Mouse (Mus musculus) hindbrain, embryonic 13.5 days (tissue): Measurements from ENCODE around the gene Cdh24. TPM values are rescaled to one million over a fixed set of nuclear protein-coding genes. Genes with fewer than 3 reads are reported as not detected.

Experiments
- ATAC-seq: fragments of 200-750 bp; cut with Nextera tagmentation; 2 replicates; pipeline ENCODE4 v1.8.0; 2017; ENCODE audit warnings: moderate TSS enrichment; ENCODE audit not compliant: low FRiP score
- H3K27ac ChIP-seq: fragments of 300-500 bp; sonication (generic); 2 replicates; pipeline ENCODE4 v1.5.1; 2015; ENCODE audit warnings: inconsistent platforms, mild to moderate bottlenecking, moderate library complexity
- H3K27me3 ChIP-seq: fragments of 300-500 bp; sonication (generic); 2 replicates; pipeline ENCODE4 v1.6.1; 2015; ENCODE audit warnings: mild to moderate bottlenecking, inconsistent platforms
- H3K36me3 ChIP-seq: fragments of 300-500 bp; sonication (generic); 2 replicates; pipeline ENCODE4 v1.6.1; 2015; ENCODE audit warnings: mild to moderate bottlenecking, inconsistent platforms
- H3K4me1 ChIP-seq: fragments of 300-500 bp; sonication (generic); replicated peaks from 2 replicates; pipeline ENCODE4 v1.6.1; 2015; ENCODE audit warnings: inconsistent platforms
- H3K4me2 ChIP-seq: fragments of 300-500 bp; sonication (generic); 2 replicates; pipeline ENCODE4 v1.6.1; 2015; ENCODE audit warnings: inconsistent platforms, mild to moderate bottlenecking, moderate library complexity
- H3K4me3 ChIP-seq: fragments of 300-500 bp; sonication (generic); 2 replicates; pipeline ENCODE4 v1.5.1; 2015; ENCODE audit warnings: mild to moderate bottlenecking, inconsistent platforms
- H3K9ac ChIP-seq: fragments of 300-500 bp; sonication (generic); 2 replicates; pipeline ENCODE4 v1.6.1; 2015; ENCODE audit warnings: mild to moderate bottlenecking, inconsistent platforms
- H3K9me3 ChIP-seq: fragments of 300-500 bp; sonication (generic); 2 replicates; pipeline ENCODE4 v1.6.1; 2016; ENCODE audit warnings: inconsistent platforms
- WGBS: fragments of 180-500 bp; shearing (Covaris S2); methylation state at CpG from one replicate; pipeline ENCODE4 v1.1.7; 2015; 5-methylcytosine and 5-hydroxymethylcytosine counted together
- polyA plus RNA-seq: library from polyadenylated mRNA; unstranded; fragments of >200 nt; fragmentation: Nextera tagmentation; extraction: Ambion mirVana; gene quantifications from 2 replicates; pipeline ENCODE4 v1.2.1, GENCODE M21; 2015

Gene Cdh24
- polyA plus RNA-seq, 1 experiment from 2014 or later, result 8.6 TPM

DNA sequence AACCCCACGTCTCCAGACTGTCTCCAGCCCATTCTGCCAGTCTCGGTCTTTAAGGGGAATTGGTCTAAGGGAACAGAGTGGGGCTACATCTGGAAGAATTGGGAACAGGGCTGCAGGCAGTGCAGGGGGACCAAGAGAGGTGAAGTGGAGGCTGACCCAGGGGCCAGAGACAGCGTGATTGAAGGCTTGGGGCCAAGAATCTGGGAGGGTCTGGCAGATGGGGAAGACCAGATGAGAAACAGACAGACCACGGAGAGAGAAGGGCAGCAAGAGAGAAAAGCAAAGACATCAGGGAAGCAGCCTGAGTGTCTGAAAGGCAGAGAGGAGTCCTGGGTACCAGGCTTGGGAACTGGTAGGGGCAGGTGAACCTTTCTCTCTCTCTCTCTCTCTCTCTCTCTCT is 1.0 kb downstream of the Cdh24 start:
- Histone ChIP-seq H3K27ac (0 out of 2 replicates have a peak overlapping the region, but pooled peaks have one; percentile 92), H3K9me3 (no peaks in the 10 kb centered on the region), H3K4me3 (peak overlapping the region; percentile 80), H3K4me1 (peaks cover 36% of the 10 kb centered on the region), H3K27me3 (no peaks in the 10 kb centered on the region), H3K9ac (peak overlapping the region; percentile 98), H3K4me2 (peak overlapping the region; percentile 92), H3K36me3 (peaks cover 64% of the 10 kb centered on the region)
- ATAC-seq, result no peak
- 18% methylated on average over 4 of the region's 4 CpGs for WGBS

GRCm38 (mm10) chr14:54638210-54638609 is 3.0 kb downstream of the Cdh24 start:
- Histone ChIP-seq H3K9me3 (no peaks in the 10 kb centered on the region), H3K4me1 (peaks cover 40% of the 10 kb centered on the region), H3K4me3 (no peak overlapping the region), H3K9ac (peak overlapping the region; percentile 98), H3K27me3 (no peaks in the 10 kb centered on the region), H3K4me2 (no peak overlapping the region), H3K27ac (no peak overlapping the region), H3K36me3 (peaks cover 63% of the 10 kb centered on the region)
- 84% methylated on average over 5 of the region's 5 CpGs for WGBS
- no peak for ATAC-seq

DNA sequence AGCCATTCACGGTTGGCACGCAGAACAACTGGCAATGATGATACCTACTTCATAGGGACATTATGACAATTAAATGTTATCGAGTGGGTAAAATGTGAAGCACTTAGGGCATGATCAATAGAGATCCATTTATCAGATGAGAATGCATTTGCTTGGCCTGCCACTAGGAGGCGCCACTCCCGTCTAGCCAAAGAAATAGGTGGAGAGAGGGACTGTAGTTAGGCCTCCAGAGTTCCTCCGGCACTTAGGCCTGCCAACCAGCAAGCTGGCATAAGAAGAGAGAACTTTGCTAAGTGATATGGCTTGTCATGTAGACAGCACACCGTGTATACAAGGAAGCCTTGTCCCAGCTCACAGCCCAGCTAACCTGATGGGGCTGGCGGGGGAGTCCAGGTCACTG is 4.2 kb downstream of the Cdh24 start:
- no peak overlapping the region for H3K27ac ChIP-seq
- H3K4me1 ChIP-seq, result peaks cover 36% of the 10 kb centered on the region
- no peaks in the 10 kb centered on the region for H3K9me3 ChIP-seq
- H3K4me2 ChIP-seq, result no peak overlapping the region
- H3K27me3 ChIP-seq, result no peaks in the 10 kb centered on the region
- ATAC-seq, result no peak
- H3K4me3 ChIP-seq, result no peak overlapping the region
- 50% methylated on average over 8 of the region's 8 CpGs for WGBS
- H3K9ac ChIP-seq, result no peak overlapping the region
- peaks cover 64% of the 10 kb centered on the region for H3K36me3 ChIP-seq

GRCm38 (mm10) chr14:54634182-54634581 is 7.0 kb downstream of the Cdh24 start:
- no peak for ATAC-seq
- H3K4me1 ChIP-seq, result peaks cover 21% of the 10 kb centered on the region
- no peak overlapping the region for H3K4me3 ChIP-seq
- no peaks in the 10 kb centered on the region for H3K9me3 ChIP-seq
- H3K27ac ChIP-seq, result no peak overlapping the region
- 78% methylated on average over 4 of the region's 4 CpGs for WGBS
- H3K36me3 ChIP-seq, result peaks cover 84% of the 10 kb centered on the region
- H3K27me3 ChIP-seq, result no peaks in the 10 kb centered on the region
- H3K4me2 ChIP-seq, result no peak overlapping the region
- no peak overlapping the region for H3K9ac ChIP-seq

- Histone ChIP-seq H3K4me3 (no peak overlapping the region), H3K27me3 (no peaks in the 10 kb centered on the region), H3K27ac (peak overlapping the region; percentile 70; the same call in 1 of the 2 replicates), H3K4me1 (peaks cover 8% of the 10 kb centered on the region; the same call in 1 of the 2 replicates), H3K4me2 (no peak overlapping the region), H3K36me3 (peaks cover 69% of the 10 kb centered on the region), H3K9ac (0 out of 2 replicates have a peak overlapping the region, but pooled peaks have one; percentile 19), H3K9me3 (no peaks in the 10 kb centered on the region)
- 91% methylated on average over 37 of the region's 37 CpGs for WGBS
- ATAC-seq, result no peak
Measured at GRCm38 (mm10) chr14:54632252-54632651, 8.9 kb downstream of the Cdh24 start.

DNA sequence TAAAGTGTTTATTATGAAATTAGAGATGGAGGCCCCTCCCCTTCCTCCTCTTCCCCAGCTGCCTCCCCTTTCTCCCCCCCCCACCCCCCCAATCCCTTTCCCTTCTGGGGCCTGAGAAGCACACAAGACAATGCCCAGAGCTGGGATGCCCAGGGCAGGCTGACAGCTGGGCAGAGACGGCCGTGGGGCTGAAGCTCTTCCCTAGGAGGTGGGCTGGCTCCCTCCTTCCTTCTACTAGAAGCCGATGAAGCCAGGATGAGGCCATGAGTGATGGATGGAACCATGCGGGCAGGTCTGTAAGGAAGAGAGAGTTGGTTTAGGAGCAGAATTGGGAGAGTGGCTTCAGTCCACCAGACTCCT is 9.9 kb downstream of the Cdh24 start:
- no peaks in the 10 kb centered on the region for H3K9me3 ChIP-seq
- no peak overlapping the region for H3K4me3 ChIP-seq
- H3K4me1 ChIP-seq, result peaks cover 8% of the 10 kb centered on the region; the same call in 1 of the 2 replicates
- H3K9ac ChIP-seq, result peak overlapping the region; percentile 19; the same call in 1 of the 2 replicates
- no peak overlapping the region for H3K4me2 ChIP-seq
- 43% methylated on average over 4 of the region's 4 CpGs for WGBS
- peak overlapping the region; percentile 70 for H3K27ac ChIP-seq
- peak; percentile 61; the same call in 1 of the 2 replicates for ATAC-seq
- peaks cover 58% of the 10 kb centered on the region for H3K36me3 ChIP-seq
- no peaks in the 10 kb centered on the region for H3K27me3 ChIP-seq

DNA sequence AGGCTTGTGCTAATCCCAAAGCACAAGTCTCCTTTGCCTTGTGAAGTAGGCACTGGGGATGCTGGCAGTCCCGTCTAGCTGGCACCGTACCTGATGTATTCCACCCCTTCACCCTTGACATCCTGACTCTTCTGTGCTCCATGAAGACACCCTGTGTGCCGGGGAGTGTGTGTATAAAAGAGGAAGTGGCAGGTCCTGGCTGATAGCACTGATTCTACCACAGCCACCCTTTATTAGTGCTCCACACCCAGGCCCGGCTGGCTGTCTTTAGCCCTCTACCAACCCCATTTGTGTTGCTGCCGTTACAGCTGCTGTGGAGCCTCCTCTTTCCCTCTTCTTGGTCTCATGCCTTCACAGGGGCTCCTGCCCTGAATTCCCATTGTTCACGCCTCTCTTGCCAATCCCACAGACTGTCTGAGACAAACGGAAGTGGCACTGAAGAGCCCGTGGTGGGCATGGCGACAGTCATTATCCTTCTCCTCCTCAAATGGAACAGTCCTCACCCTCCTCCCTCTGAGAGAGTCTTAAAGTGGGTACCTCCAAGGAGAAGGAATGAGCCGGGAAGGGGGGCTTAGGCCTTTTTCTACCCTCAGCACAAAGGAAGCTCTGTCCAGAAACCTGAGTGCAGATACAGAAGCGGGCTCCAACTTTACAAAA is 10.5 kb downstream of the Cdh24 start:
- peak; percentile 67 for ATAC-seq
- Histone ChIP-seq H3K36me3 (peaks cover 53% of the 10 kb centered on the region), H3K4me1 (peaks cover 8% of the 10 kb centered on the region; the same call in 1 of the 2 replicates), H3K9me3 (no peaks in the 10 kb centered on the region), H3K4me2 (no peak overlapping the region), H3K4me3 (no peak overlapping the region), H3K27me3 (no peaks in the 10 kb centered on the region), H3K9ac (no peak overlapping the region), H3K27ac (peak overlapping the region; percentile 70)
- WGBS, result 71% methylated on average over 11 of the region's 11 CpGs

- Histone ChIP-seq H3K4me2 (no peak overlapping the region), H3K36me3 (peaks cover 48% of the 10 kb centered on the region), H3K27me3 (no peaks in the 10 kb centered on the region), H3K9ac (no peak overlapping the region), H3K9me3 (no peaks in the 10 kb centered on the region), H3K4me3 (no peak overlapping the region), H3K27ac (no peak overlapping the region; the same call in 1 of the 2 replicates), H3K4me1 (peaks cover 8% of the 10 kb centered on the region; the same call in 1 of the 2 replicates)
- WGBS, result 92% methylated on average over 2 of the region's 2 CpGs
- no peak for ATAC-seq
Measured at GRCm38 (mm10) chr14:54629797-54630196, 11.4 kb downstream of the Cdh24 start.

DNA sequence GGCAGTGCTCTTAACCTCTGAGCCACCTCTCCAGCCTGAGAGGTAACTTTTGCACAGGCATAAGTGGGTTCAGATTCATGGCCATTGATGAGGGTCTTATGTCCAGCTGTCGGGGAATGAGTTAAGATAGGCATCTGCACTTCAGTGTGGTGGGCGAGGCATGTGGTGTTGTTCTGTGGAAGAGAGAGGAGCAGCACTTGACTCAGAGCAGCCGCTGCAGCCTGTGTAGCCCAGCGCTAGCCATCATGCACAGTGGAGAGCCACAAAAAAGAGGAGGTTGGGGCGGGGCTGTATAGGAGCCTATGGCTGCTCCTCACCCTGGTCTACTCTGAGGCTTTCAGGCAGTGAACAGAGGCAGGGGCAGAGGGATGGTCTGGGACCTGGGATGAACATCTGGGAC is 13.1 kb downstream of the Cdh24 start:
- Histone ChIP-seq H3K9ac (no peak overlapping the region), H3K27ac (no peak overlapping the region), H3K4me3 (no peak overlapping the region), H3K27me3 (no peaks in the 10 kb centered on the region), H3K9me3 (no peaks in the 10 kb centered on the region), H3K4me2 (no peak overlapping the region), H3K4me1 (peaks cover 3% of the 10 kb centered on the region; the same call in 1 of the 2 replicates), H3K36me3 (peaks cover 32% of the 10 kb centered on the region)
- 76% methylated on average over 5 of the region's 5 CpGs for WGBS
- ATAC-seq, result no peak

DNA sequence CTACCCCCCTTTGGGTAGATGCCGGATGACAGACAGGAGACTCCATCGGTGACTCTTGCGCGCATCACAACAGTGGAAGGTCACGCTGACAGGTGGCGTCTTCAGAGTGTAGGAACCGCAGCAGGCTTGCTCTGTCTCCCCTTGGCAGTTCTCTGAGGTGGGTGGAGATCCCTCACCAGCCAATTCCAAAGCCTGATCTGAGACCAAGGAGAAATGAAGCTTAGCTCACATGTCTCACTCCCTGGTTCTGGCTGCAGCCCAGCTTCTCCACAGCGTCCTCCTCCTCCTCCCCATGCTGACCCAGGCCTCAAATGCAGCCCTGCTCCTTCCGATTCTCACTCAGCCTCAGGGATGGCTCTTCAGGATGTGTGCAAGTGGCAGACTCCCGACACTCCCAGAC is 16.2 kb downstream of the Cdh24 start:
- Histone ChIP-seq H3K36me3 (peaks cover under 1% of the 10 kb centered on the region; the same call in 1 of the 2 replicates), H3K27me3 (no peaks in the 10 kb centered on the region), H3K4me1 (no peaks in the 10 kb centered on the region), H3K27ac (no peak overlapping the region), H3K4me2 (no peak overlapping the region), H3K4me3 (no peak overlapping the region), H3K9me3 (no peaks in the 10 kb centered on the region), H3K9ac (peak overlapping the region; percentile 10; the same call in 1 of the 2 replicates)
- ATAC-seq, result no peak
- WGBS, result 73% methylated on average over 10 of the region's 10 CpGs

DNA sequence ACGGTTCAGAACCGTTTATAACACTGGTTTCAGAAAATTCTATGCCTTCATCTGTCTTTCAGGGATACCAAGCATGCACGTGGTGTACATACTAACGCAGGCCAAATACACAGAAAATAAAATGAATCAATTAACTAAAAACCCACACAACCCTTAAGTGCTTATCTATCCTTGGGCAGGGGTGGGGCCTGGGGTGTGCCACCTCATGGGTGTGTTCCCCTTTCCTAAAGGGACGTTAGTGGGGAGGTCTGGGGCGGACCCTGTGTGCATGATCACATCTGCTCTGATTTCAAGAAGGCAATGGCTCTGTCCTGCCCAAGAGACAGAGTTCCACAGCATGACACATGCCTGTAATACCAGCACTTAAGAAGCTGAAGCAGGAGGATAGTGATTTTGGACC is 17.8 kb downstream of the Cdh24 start:
- 89% methylated on average over 6 of the region's 6 CpGs for WGBS

GRCm38 (mm10) chr14:54621133-54621532 is 20.0 kb downstream of the Cdh24 start, which contains the start of gene Psmb11:
Gene Psmb11 (plus strand): TSS chr14:54621433.
- no peak within 1 kb of the TSS for H3K27ac ChIP-seq
- H3K9me3 ChIP-seq, result no peaks in the 10 kb centered on the region
- H3K36me3 ChIP-seq, result peaks cover 3% of the 10 kb centered on the region
- peaks cover 11% of the 10 kb centered on the region for H3K4me1 ChIP-seq
- no peak within 1 kb of the TSS for H3K9ac ChIP-seq
- WGBS, result 95% methylated on average over 1 of the region's 1 CpGs
- no peak within 1 kb of the TSS for H3K4me3 ChIP-seq
- H3K27me3 ChIP-seq, result no peaks in the 10 kb centered on the region
- no peak within 1 kb of the TSS for H3K4me2 ChIP-seq
- no peak for ATAC-seq

More for the DNA sequence above, 17.8 kb downstream of the Cdh24 start:
- ATAC-seq, result no peak
- Histone ChIP-seq H3K9me3 (no peaks in the 10 kb centered on the region), H3K4me3 (no peak overlapping the region), H3K36me3 (no peaks in the 10 kb centered on the region), H3K4me2 (no peak overlapping the region), H3K4me1 (no peaks in the 10 kb centered on the region), H3K9ac (no peak overlapping the region), H3K27ac (no peak overlapping the region), H3K27me3 (no peaks in the 10 kb centered on the region)

- peak; percentile 89 for ATAC-seq
- peaks cover 26% of the 10 kb centered on the region for H3K4me1 ChIP-seq
- H3K27ac ChIP-seq, result peak within 1 kb of the TSS; percentile 89
- WGBS, result under 1% methylated on average over 25 of the region's 25 CpGs
- peak within 1 kb of the TSS; percentile 76 for H3K4me2 ChIP-seq
- H3K9me3 ChIP-seq, result no peaks in the 10 kb centered on the region
- peak within 1 kb of the TSS; percentile 79 for H3K4me3 ChIP-seq
- H3K9ac ChIP-seq, result peak within 1 kb of the TSS; percentile 93
- H3K27me3 ChIP-seq, result no peaks in the 10 kb centered on the region
- peaks cover 28% of the 10 kb centered on the region for H3K36me3 ChIP-seq
Measured at GRCm38 (mm10) chr14:54617897-54618365, 23.2 kb downstream of the Cdh24 start, which contains the start of gene Psmb5. Gene Psmb5 (minus strand): TSS chr14:54618022.
